Mouse (Mus musculus) c-Kit-positive CD71-positive TER-119-positive erythroid progenitor cells, embryonic 14.5 days (primary cell): Measurements from ENCODE around the gene Olfr832.
"Not testable (repeated sequence)": the region's sequence is repeated elsewhere in the genome, so short reads cannot be mapped to it uniquely, and the experiment has no call there.

Source experiments
- DNase-seq: peaks from one replicate; pipeline ENCODE4 v3.0.0-alpha.2; 2013; ENCODE audit warnings: low spot score

The Olfr832 gene

DNA sequence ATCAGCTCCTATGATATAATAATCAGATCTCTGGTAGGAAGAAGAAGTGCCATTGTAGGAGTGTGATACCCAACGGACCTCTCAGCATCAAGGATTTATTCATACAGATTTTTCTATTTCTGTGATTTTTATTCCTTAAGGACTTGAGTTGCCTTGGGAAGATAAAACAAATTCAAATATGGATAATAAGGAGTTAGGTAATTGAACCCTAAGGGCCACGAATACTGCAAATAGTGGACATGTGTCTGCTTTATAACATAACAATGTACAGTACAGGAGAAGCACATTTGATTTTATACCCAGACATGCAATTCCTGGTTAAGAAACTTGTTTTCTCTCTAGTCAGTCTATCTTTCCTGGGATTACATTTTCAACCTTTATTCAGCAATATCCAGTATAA, at the start of gene Olfr832:
TSS of gene Olfr832 (plus strand) at position 301 of the 400 bp plus-strand sequence.
- not testable (repeated sequence) for DNase-seq

DNA sequence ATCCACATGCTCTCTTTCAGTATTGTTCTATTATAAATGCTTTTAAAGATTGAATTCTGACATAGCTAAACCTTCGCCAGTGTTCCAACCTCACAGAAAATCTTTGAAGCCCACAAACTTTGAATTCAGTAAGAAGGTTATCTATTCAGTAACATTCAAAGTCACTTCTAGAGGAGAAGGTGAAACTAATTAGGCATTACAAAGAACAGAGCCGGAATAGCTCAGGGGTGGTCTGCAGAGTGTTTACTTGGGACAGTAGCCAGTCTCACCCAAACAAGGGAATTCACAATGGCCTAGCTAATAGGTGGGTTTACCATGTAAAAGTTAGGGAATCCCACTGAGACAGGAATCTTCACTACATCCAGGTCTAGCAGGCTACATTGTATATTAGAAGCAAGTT, 29.2 kb upstream of the Olfr832 start:
- DNase-seq = not testable (repeated sequence)

DNA sequence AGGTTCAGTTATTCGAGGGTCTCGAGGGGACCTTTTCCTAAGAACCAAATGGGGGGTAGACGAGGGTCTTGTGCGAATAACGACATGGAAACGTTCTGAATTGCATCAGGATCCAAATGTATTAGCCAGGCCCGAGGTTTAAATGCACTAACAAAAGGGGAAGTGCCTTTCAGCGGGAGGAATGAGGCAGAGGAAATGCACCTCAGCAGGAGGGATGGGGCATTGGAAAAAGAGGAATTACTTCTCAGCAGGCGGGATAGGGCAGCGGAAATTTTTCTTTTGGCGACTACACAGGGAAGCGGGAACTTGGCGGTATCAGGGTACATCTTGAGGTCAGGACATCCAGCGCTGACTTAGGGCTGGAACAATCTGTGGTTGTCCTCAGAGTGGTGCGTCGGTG, 9.0 kb upstream of the Olfr832 start:
- DNase-seq = not testable (repeated sequence)

DNA sequence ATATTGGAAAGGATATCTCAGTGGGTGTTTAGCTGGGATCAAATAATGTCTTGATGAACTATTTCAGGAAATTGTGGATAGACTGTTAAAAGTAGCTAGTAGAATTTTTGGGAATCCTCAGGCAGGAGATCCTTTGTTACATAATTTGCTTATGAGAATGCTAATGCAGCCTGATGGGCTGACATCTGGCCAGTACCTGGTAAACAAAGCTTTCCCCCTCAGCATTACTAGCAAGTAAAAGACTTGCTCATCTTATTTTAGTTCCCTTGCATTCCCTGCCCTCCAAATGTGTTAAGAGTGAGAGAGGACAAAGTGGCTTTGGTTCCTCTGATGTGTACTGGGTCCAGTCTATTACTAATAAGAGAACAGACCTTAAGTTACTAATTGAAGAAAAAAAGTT, 25.1 kb downstream of the Olfr832 start:
- no peak for DNase-seq

DNA sequence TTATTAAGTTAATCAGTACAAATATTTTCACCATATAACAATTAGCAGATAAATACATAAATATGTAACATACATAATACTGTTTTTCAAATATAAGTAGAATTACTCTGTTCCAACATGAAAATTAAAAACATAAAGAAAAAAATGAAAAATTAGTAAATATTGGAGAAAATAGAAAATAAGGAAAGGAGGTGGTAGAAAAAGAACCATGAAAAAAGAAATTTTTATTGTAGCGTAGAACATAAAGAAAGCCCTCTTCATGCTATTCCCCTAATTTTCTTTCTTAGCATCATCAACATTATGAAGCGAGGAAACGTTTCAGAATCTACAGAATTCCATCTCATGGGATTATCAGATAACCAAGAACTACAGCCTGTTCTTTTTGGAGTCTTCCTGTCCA, 50.8 kb downstream of the Olfr832 start, which contains the start of gene Olfr834:
TSS of gene Olfr834 (plus strand) at position 301 of the 400 bp plus-strand sequence.
- no peak for DNase-seq
